ENCODE assay signal across 8 mouse cellular contexts in the genomic region with DNA sequence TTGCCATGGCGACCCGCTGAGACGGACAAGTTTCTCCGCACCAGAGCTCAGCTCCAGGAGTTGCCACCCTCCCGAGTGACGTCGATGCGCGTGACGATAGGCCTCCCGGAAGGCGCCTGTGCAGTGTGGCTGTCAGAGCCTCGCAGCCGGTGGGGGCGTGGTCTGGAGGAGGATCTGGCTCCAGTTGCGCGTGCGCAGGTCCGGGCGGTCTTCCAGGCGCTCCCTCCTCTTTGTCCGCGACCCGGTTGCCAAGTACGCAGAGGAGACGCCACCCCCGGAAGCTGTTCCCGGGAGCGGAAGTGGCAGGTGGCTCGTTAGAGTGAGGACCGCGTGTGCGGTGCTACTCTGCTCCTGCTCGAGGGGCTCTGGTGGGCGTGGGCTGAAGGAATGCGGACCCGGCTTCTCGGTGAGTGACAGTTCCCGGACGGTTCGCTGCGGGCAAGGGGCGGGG. TPM values are rescaled to one million over a fixed set of nuclear protein-coding genes. Genes with fewer than 3 reads are reported as not detected.
A peak's percentile ranks its signal among the peaks of the same experiment; 100 is the strongest.
DNase-seq lines count a peak whose midpoint lies in the region; ATAC-seq and TF ChIP-seq lines count a peak whose summit lies in the region.

No protein-coding gene starts in this region.

- H3K27ac ChIP-seq in heart, embryonic 12.5 days (ENCODE audit: poor library complexity, severe bottlenecking), result no peak overlapping the region
- no peak overlapping the region for H3K27ac ChIP-seq in kidney, postnatal 0 days
- no peak overlapping the region for H3K27ac ChIP-seq in liver, embryonic 11.5 days (ENCODE audit: low read depth, low read length)
- H3K27ac ChIP-seq in stomach, embryonic 14.5 days (ENCODE audit: low read length), result 0 out of 2 replicates have a peak overlapping the region, but pooled peaks have one; percentile 39

- H3K9me3 ChIP-seq in heart, embryonic 12.5 days (replicated peaks), result no peaks in the 10 kb centered on the region
- no peaks in the 10 kb centered on the region for H3K9me3 ChIP-seq in kidney, postnatal 0 days (replicated peaks; ENCODE audit: low read length)
- H3K9me3 ChIP-seq in liver, embryonic 11.5 days (ENCODE audit: control insufficient read depth, low read length), result no peaks in the 10 kb centered on the region; the same call in 1 of the 2 replicates
- H3K9me3 ChIP-seq in stomach, embryonic 14.5 days (ENCODE audit: control insufficient read depth, low read depth, low read length), result no peaks in the 10 kb centered on the region

- DNase-seq in CD4-positive helper T cell, adult 2 months (ENCODE audit: low read depth, low spot score), result peak; percentile 99
- DNase-seq in brain, embryonic 18.5 days (ENCODE audit: low read depth, low spot score), result peak; percentile 98
- peak; percentile 99 for DNase-seq in kidney, postnatal 0 days (ENCODE audit: low spot score)
- peak; percentile 99 for DNase-seq in liver, embryonic 11.5 days (ENCODE audit: low spot score)
- DNase-seq in naive thymus-derived CD4-positive, alpha-beta T cell, adult 2 months (ENCODE audit: low read depth), result peak; percentile 98

- no peak for TF ChIP-seq CTCF in kidney, postnatal 0 days (IDR thresholded peaks at IDR 0.05; ENCODE audit: low read depth)

- peak overlapping the region; percentile 63 for H3K9ac ChIP-seq in heart, embryonic 12.5 days
- peak overlapping the region; percentile 28; the same call in 1 of the 2 replicates for H3K9ac ChIP-seq in kidney, postnatal 0 days (ENCODE audit: low read depth, low read length)
- peak overlapping the region; percentile 55 for H3K9ac ChIP-seq in liver, embryonic 11.5 days (ENCODE audit: low read depth, low read length)
- peak overlapping the region; percentile 30 for H3K9ac ChIP-seq in stomach, embryonic 14.5 days (replicated peaks; ENCODE audit: low read depth, low read length)

- peaks cover 21% of the 10 kb centered on the region for H3K36me3 ChIP-seq in heart, embryonic 12.5 days
- peaks cover 19% of the 10 kb centered on the region; the same call in 1 of the 2 replicates for H3K36me3 ChIP-seq in kidney, postnatal 0 days (ENCODE audit: insufficient read depth, low read length)
- H3K36me3 ChIP-seq in liver, embryonic 11.5 days (ENCODE audit: control insufficient read depth, insufficient read depth, low read length), result peaks cover 17% of the 10 kb centered on the region
- peaks cover 12% of the 10 kb centered on the region for H3K36me3 ChIP-seq in stomach, embryonic 14.5 days (ENCODE audit: control insufficient read depth, insufficient read depth, low read length)

- peak overlapping the region; percentile 72 for H3K4me2 ChIP-seq in heart, embryonic 12.5 days
- peak overlapping the region; percentile 73 for H3K4me2 ChIP-seq in kidney, postnatal 0 days (ENCODE audit: low read length)
- H3K4me2 ChIP-seq in liver, embryonic 11.5 days, result peak overlapping the region; percentile 66
- H3K4me2 ChIP-seq in stomach, embryonic 14.5 days (replicated peaks; ENCODE audit: low read depth, low read length), result peak overlapping the region; percentile 68

- no peaks in the 10 kb centered on the region for H3K27me3 ChIP-seq in heart, embryonic 12.5 days (replicated peaks)
- H3K27me3 ChIP-seq in kidney, postnatal 0 days (ENCODE audit: insufficient read depth, low read length), result no peaks in the 10 kb centered on the region
- no peaks in the 10 kb centered on the region for H3K27me3 ChIP-seq in liver, embryonic 11.5 days (replicated peaks; ENCODE audit: control insufficient read depth, insufficient read depth, low read length)
- no peaks in the 10 kb centered on the region for H3K27me3 ChIP-seq in stomach, embryonic 14.5 days (ENCODE audit: control insufficient read depth, insufficient read depth, low read length)

- peak overlapping the region; percentile 61 for H3K4me3 ChIP-seq in heart, embryonic 12.5 days
- H3K4me3 ChIP-seq in kidney, postnatal 0 days (replicated peaks; ENCODE audit: low read depth, low read length), result peak overlapping the region; percentile 56
- peak overlapping the region; percentile 63 for H3K4me3 ChIP-seq in liver, embryonic 11.5 days (ENCODE audit: low read depth, low read length)
- peak overlapping the region; percentile 55 for H3K4me3 ChIP-seq in stomach, embryonic 14.5 days (ENCODE audit: low read depth, low read length)

- WGBS in heart, embryonic 12.5 days, result under 1% methylated on average over 43 of the region's 43 CpGs
- under 1% methylated on average over 43 of the region's 43 CpGs for WGBS in kidney, postnatal 0 days
- under 1% methylated on average over 43 of the region's 43 CpGs for WGBS in liver, embryonic 11.5 days
- WGBS in stomach, embryonic 14.5 days, result under 1% methylated on average over 43 of the region's 43 CpGs

- H3K4me1 ChIP-seq in heart, embryonic 12.5 days (replicated peaks), result peaks cover 5% of the 10 kb centered on the region
- peaks cover 6% of the 10 kb centered on the region; the same call in 1 of the 2 replicates for H3K4me1 ChIP-seq in kidney, postnatal 0 days (replicated peaks; ENCODE audit: insufficient read depth, low read length)
- no peaks in the 10 kb centered on the region for H3K4me1 ChIP-seq in liver, embryonic 11.5 days (replicated peaks; ENCODE audit: control insufficient read depth, insufficient read depth, low read length)
- H3K4me1 ChIP-seq in stomach, embryonic 14.5 days (ENCODE audit: control insufficient read depth, insufficient read depth, low read length), result peaks cover 5% of the 10 kb centered on the region; the same call in 1 of the 2 replicates

- ATAC-seq in erythroid progenitor cell, adult 5-6 weeks (replicated peaks; ENCODE audit: low FRiP score, poor library complexity, severe bottlenecking), result peak; percentile 99
- peak; percentile 99 for ATAC-seq in heart, embryonic 12.5 days (ENCODE audit: insufficient number of reproducible peaks, low FRiP score)
- ATAC-seq in kidney, postnatal 0 days (replicated peaks; ENCODE audit: low FRiP score, low read depth), result peak; percentile 99
- ATAC-seq in liver, embryonic 11.5 days (replicated peaks; ENCODE audit: low FRiP score), result peak; percentile 99
- ATAC-seq in stomach, embryonic 14.5 days (ENCODE audit: insufficient number of reproducible peaks, insufficient read depth, low FRiP score, low read depth), result peak; percentile 99

RNA-seq across cellular contexts. Expression of a gene that starts 2.2 kb away (rescaled TPM):
- 0.42 and 0.72 TPM in 2 replicates for total RNA-seq in erythroid progenitor cell, adult 5-6 weeks (2015; ENCODE audit: low replicate concordance)
- 0.90 TPM in 1 of 2 replicates, not detected in the other for total RNA-seq in erythroid progenitor cell, adult 5-6 weeks (2017; ENCODE audit: low replicate concordance)
- polyA plus RNA-seq in heart, embryonic 12.5 days (2016; fragmentation: Nextera tagmentation; extraction: Ambion mirVana), result 6.4 and 6.7 TPM in 2 replicates
- 8.0 and 9.2 TPM in 2 replicates for polyA plus RNA-seq in kidney, postnatal 0 days (2015; fragmentation: Nextera tagmentation; extraction: Ambion mirVana)
- polyA plus RNA-seq in liver, embryonic 11.5 days (2014; fragmentation: Nextera tagmentation; extraction: Ambion mirVana), result 8.2 and 9.9 TPM in 2 replicates
- 7.2 and 8.8 TPM in 2 replicates for polyA plus RNA-seq in stomach, embryonic 14.5 days (2014; fragmentation: Nextera tagmentation; extraction: Ambion mirVana)

RNA-seq across cellular contexts. Expression of a gene that starts 49.1 kb away (rescaled TPM):
- not detected in 2 replicates for total RNA-seq in erythroid progenitor cell, adult 5-6 weeks (2015; ENCODE audit: low replicate concordance)
- not detected in 2 replicates for total RNA-seq in erythroid progenitor cell, adult 5-6 weeks (2017; ENCODE audit: low replicate concordance)
- polyA plus RNA-seq in heart, embryonic 12.5 days (2016; fragmentation: Nextera tagmentation; extraction: Ambion mirVana), result 0.28 and 0.29 TPM in 2 replicates
- polyA plus RNA-seq in kidney, postnatal 0 days (2015; fragmentation: Nextera tagmentation; extraction: Ambion mirVana), result 0.03 TPM in 1 of 2 replicates, not detected in the other
- 0.05 and 0.10 TPM in 2 replicates for polyA plus RNA-seq in liver, embryonic 11.5 days (2014; fragmentation: Nextera tagmentation; extraction: Ambion mirVana)
- 0.38 and 0.51 TPM in 2 replicates for polyA plus RNA-seq in stomach, embryonic 14.5 days (2014; fragmentation: Nextera tagmentation; extraction: Ambion mirVana)

RNA-seq across cellular contexts. Expression of a gene that starts 49.7 kb away (rescaled TPM):
- not detected in 2 replicates for total RNA-seq in erythroid progenitor cell, adult 5-6 weeks (2015; ENCODE audit: low replicate concordance)
- total RNA-seq in erythroid progenitor cell, adult 5-6 weeks (2017; ENCODE audit: low replicate concordance), result not detected in 2 replicates
- polyA plus RNA-seq in heart, embryonic 12.5 days (2016; fragmentation: Nextera tagmentation; extraction: Ambion mirVana), result 1.7 and 1.8 TPM in 2 replicates
- polyA plus RNA-seq in kidney, postnatal 0 days (2015; fragmentation: Nextera tagmentation; extraction: Ambion mirVana), result not detected in 2 replicates
- polyA plus RNA-seq in liver, embryonic 11.5 days (2014; fragmentation: Nextera tagmentation; extraction: Ambion mirVana), result 0.25 and 0.49 TPM in 2 replicates
- polyA plus RNA-seq in stomach, embryonic 14.5 days (2014; fragmentation: Nextera tagmentation; extraction: Ambion mirVana), result not detected in 2 replicates
